Mouse (Mus musculus) liver, adult 2 months (tissue): ENCODE data around the gene Usf1.

Source experiments
- CTCF ChIP-seq: fragments of 200-500 bp; IDR thresholded peaks from 2 replicates; pipeline ENCODE4 v1.5.1; 2011; ENCODE audit warnings: low read depth, low read length, control low read depth
- POLR2A ChIP-seq: fragments of 200-500 bp; IDR thresholded peaks from 2 replicates; pipeline ENCODE4 v1.6.1; 2011; ENCODE audit warnings: low read length, control low read depth; ENCODE audit not compliant: insufficient read depth; ENCODE audit errors: extremely low read depth

GRCm38 (mm10) chr1:171451001-171451400, 39.9 kb downstream of the Usf1 start:
- TF ChIP-seq CTCF: no peak
- TF ChIP-seq POLR2A: no peak
